Mouse (Mus musculus): ENCODE measurements at regions not wholly inside any gene's neighbourhood (a gene's known extent, or its start where the extent isn't known, plus 50 kb on each side); places are given as distances from the start of the nearest gene placed in this dataset.

DNA sequence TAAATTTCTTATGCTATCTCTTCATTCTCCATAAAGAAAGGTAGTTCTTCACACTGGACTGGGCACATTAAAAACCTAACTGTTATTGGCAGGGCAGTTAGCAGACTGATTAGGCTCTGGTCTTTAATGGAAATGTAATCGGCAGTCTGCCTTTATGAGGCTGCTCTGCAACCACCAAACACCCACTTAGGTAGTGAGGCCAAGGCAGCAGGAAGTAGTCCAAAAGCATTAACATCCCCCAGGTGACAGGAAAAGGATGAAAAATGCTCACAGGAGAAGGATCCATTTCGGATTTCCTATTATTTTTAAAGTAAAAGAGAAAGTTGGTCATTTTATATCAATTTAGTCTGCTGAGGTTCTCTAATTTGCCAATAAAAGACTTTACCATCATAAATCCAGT is 528.9 kb upstream of the Dppa4 start:
- Histone ChIP-seq H3K9ac (no peak overlapping the region), H3K9me3 (no peaks in the 10 kb centered on the region), H3K4me1 (replicated peaks) (no peaks in the 10 kb centered on the region), H3K36me3 (no peaks in the 10 kb centered on the region), H3K4me2 (no peak overlapping the region), H3K4me3 (no peak overlapping the region), H3K27me3 (no peaks in the 10 kb centered on the region), H3K27ac (replicated peaks) (no peak overlapping the region)
- 76% methylated on average over 2 of the region's 2 CpGs for WGBS
- no peak for ATAC-seq (ENCODE audit: low read depth)

- 76% methylated on average over 1 of the region's 1 CpGs for WGBS
- Histone ChIP-seq H3K36me3 (no peaks in the 10 kb centered on the region), H3K4me3 (no peak overlapping the region), H3K9me3 (no peaks in the 10 kb centered on the region), H3K4me1 (replicated peaks) (no peaks in the 10 kb centered on the region), H3K27me3 (no peaks in the 10 kb centered on the region), H3K9ac (no peak overlapping the region), H3K27ac (replicated peaks) (no peak overlapping the region), H3K4me2 (no peak overlapping the region)
- no peak for ATAC-seq (ENCODE audit: low read depth)
Observed at GRCm38 (mm10) chr16:47758296-47758695, 525.2 kb upstream of the Dppa4 start.

- 54% methylated on average over 3 of the region's 3 CpGs for WGBS
- no peaks in the 10 kb centered on the region for H3K36me3 ChIP-seq
- H3K4me3 ChIP-seq, result no peak overlapping the region
- no peak for ATAC-seq (ENCODE audit: low read depth)
- no peak overlapping the region for H3K4me2 ChIP-seq
- H3K4me1 ChIP-seq (replicated peaks), result no peaks in the 10 kb centered on the region
- no peak overlapping the region for H3K9ac ChIP-seq
- no peaks in the 10 kb centered on the region for H3K9me3 ChIP-seq
- no peak overlapping the region for H3K27ac ChIP-seq (replicated peaks)
- H3K27me3 ChIP-seq, result no peaks in the 10 kb centered on the region
Observed at GRCm38 (mm10) chr16:47765742-47766141, 517.8 kb upstream of the Dppa4 start.

GRCm38 (mm10) chr16:47788515-47788914 is 495.0 kb upstream of the Dppa4 start:
- H3K4me1 ChIP-seq (replicated peaks), result no peaks in the 10 kb centered on the region; the same call in 1 of the 2 replicates
- H3K4me3 ChIP-seq, result no peak overlapping the region
- no peak overlapping the region for H3K9ac ChIP-seq
- H3K9me3 ChIP-seq, result no peaks in the 10 kb centered on the region
- 63% methylated on average over 5 of the region's 5 CpGs for WGBS
- H3K27ac ChIP-seq (replicated peaks), result no peak overlapping the region
- no peak overlapping the region for H3K4me2 ChIP-seq
- no peak; the same call in 1 of the 2 replicates for ATAC-seq (ENCODE audit: low read depth)
- H3K27me3 ChIP-seq, result no peaks in the 10 kb centered on the region
- no peaks in the 10 kb centered on the region for H3K36me3 ChIP-seq

DNA sequence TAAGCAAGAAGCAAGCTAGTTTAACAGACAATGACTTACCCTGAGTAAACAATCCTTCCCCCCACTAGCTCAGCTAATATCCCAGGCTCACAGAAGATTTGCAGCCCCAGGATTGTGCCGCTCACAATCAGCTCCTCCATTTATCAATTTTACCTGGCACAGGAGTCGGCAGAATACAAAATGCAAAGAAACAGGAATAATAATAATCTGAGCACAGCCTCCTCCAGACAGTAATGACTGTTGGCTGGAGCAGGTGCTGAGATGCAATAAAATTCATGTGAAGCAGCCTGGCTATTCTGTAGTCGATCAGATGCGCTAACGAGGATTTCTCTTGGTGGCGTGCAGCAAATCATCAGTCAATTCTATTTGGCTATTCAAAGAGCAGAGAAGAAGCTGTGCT is 492.9 kb upstream of the Dppa4 start:
- Histone ChIP-seq H3K27me3 (no peaks in the 10 kb centered on the region), H3K36me3 (no peaks in the 10 kb centered on the region), H3K4me2 (0 out of 2 replicates have a peak overlapping the region, but pooled peaks have one; percentile 6), H3K9me3 (no peaks in the 10 kb centered on the region), H3K9ac (no peak overlapping the region), H3K4me3 (no peak overlapping the region), H3K4me1 (replicated peaks) (no peaks in the 10 kb centered on the region; the same call in 1 of the 2 replicates), H3K27ac (replicated peaks) (no peak overlapping the region; the same call in 1 of the 2 replicates)
- 47% methylated on average over 6 of the region's 6 CpGs for WGBS
- ATAC-seq (ENCODE audit: low read depth), result peak; percentile 47

DNA sequence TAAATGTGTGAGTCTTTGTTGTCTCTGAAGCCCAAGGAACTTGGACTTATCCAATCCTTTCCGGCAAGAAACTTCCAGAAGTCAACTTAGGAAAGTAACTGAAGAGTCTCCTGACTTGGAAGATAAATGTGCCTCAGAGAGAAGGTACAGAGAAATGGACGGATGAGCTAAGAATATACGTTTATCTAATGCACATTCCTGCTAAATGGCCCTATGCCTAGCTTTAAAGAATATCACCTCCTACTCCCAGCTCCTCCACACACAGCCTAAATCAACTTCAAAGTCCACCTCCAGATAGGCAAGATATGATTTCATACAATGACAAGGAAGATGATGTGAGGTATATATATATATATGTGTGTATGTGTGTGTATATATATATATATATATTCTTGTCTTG is 492.1 kb upstream of the Dppa4 start:
- H3K4me1 ChIP-seq (replicated peaks), result no peaks in the 10 kb centered on the region; the same call in 1 of the 2 replicates
- H3K9ac ChIP-seq, result no peak overlapping the region
- 89% methylated on average over 3 of the region's 3 CpGs for WGBS
- no peaks in the 10 kb centered on the region for H3K27me3 ChIP-seq
- no peak for ATAC-seq (ENCODE audit: low read depth)
- no peak overlapping the region for H3K4me3 ChIP-seq
- no peak overlapping the region for H3K27ac ChIP-seq (replicated peaks)
- no peak overlapping the region for H3K4me2 ChIP-seq
- no peaks in the 10 kb centered on the region for H3K9me3 ChIP-seq
- no peaks in the 10 kb centered on the region for H3K36me3 ChIP-seq

GRCm38 (mm10) chr16:47798838-47799237 is 484.7 kb upstream of the Dppa4 start:
- Histone ChIP-seq H3K9me3 (no peaks in the 10 kb centered on the region), H3K4me1 (replicated peaks) (no peaks in the 10 kb centered on the region), H3K36me3 (no peaks in the 10 kb centered on the region), H3K9ac (no peak overlapping the region), H3K4me3 (no peak overlapping the region), H3K27me3 (no peaks in the 10 kb centered on the region), H3K27ac (replicated peaks) (no peak overlapping the region), H3K4me2 (no peak overlapping the region)
- WGBS, result 87% methylated on average over 2 of the region's 2 CpGs
- ATAC-seq (ENCODE audit: low read depth), result no peak

DNA sequence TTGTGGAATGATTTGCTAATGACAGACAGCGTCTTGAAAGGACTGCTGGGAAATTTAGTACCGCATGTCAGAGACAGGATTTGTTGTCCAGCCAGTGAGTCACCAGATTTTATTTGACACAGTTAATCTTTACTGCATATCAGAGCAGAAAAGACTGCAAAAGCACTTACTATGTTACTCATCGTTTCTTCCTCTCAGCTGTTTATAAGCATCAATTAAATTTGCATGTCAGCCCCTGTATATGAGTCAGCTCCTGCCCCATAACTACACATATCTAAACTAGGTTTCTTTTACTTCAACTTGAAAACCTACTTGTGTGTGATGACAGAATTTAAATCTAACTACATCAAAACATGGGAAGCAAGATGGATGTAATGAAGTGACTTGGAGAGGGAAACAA is 440.4 kb upstream of the Dppa4 start:
- no peaks in the 10 kb centered on the region for H3K4me1 ChIP-seq (replicated peaks)
- no peak overlapping the region for H3K4me3 ChIP-seq
- H3K9me3 ChIP-seq, result no peaks in the 10 kb centered on the region
- 82% methylated on average over 3 of the region's 3 CpGs for WGBS
- no peak overlapping the region for H3K9ac ChIP-seq
- H3K4me2 ChIP-seq, result no peak overlapping the region
- no peak overlapping the region for H3K27ac ChIP-seq (replicated peaks)
- H3K36me3 ChIP-seq, result no peaks in the 10 kb centered on the region
- no peaks in the 10 kb centered on the region for H3K27me3 ChIP-seq
- ATAC-seq (ENCODE audit: low read depth), result no peak

- Histone ChIP-seq H3K4me3 (no peak overlapping the region), H3K4me2 (no peak overlapping the region), H3K4me1 (replicated peaks) (no peaks in the 10 kb centered on the region), H3K36me3 (no peaks in the 10 kb centered on the region), H3K27ac (replicated peaks) (no peak overlapping the region), H3K9me3 (no peaks in the 10 kb centered on the region), H3K27me3 (no peaks in the 10 kb centered on the region), H3K9ac (no peak overlapping the region)
- 77% methylated on average over 1 of the region's 1 CpGs for WGBS
- no peak for ATAC-seq (ENCODE audit: low read depth)
Observed at GRCm38 (mm10) chr16:47851631-47852030, 431.9 kb upstream of the Dppa4 start.

- WGBS, result 85% methylated on average over 3 of the region's 3 CpGs
- H3K27ac ChIP-seq (replicated peaks), result no peak overlapping the region
- no peak for ATAC-seq (ENCODE audit: low read depth)
- no peaks in the 10 kb centered on the region for H3K36me3 ChIP-seq
- no peak overlapping the region for H3K4me2 ChIP-seq
- no peak overlapping the region for H3K9ac ChIP-seq
- H3K4me3 ChIP-seq, result no peak overlapping the region
- no peaks in the 10 kb centered on the region for H3K27me3 ChIP-seq
- H3K9me3 ChIP-seq, result no peaks in the 10 kb centered on the region
- no peaks in the 10 kb centered on the region for H3K4me1 ChIP-seq (replicated peaks)
Observed at GRCm38 (mm10) chr16:47859840-47860239, 423.7 kb upstream of the Dppa4 start.

DNA sequence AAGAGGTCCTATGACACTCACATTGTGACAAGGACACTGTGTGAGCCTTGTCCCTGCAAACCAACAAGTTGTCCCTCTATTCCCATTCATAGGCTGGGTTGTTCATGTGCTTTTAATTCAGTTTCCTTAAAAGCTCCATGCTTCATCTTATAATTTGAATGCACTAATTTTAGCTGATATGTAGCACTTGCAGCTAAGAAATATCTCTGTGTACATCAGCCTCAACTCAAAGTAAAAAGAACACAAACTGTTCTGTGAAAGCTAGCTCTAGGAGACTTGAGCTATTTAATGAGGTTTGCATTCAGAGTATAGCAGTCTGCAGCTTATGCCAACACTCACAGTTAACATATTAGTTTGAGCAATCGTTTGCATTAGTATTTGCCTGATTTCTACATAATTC is 408.3 kb upstream of the Dppa4 start:
- Histone ChIP-seq H3K27ac (replicated peaks) (no peak overlapping the region), H3K36me3 (no peaks in the 10 kb centered on the region), H3K4me3 (no peak overlapping the region), H3K27me3 (no peaks in the 10 kb centered on the region), H3K9ac (no peak overlapping the region), H3K4me2 (no peak overlapping the region), H3K4me1 (replicated peaks) (no peaks in the 10 kb centered on the region), H3K9me3 (no peaks in the 10 kb centered on the region)
- ATAC-seq (ENCODE audit: low read depth), result no peak
- 89% methylated on average over 1 of the region's 1 CpGs for WGBS

- Histone ChIP-seq H3K27me3 (no peaks in the 10 kb centered on the region), H3K9me3 (no peaks in the 10 kb centered on the region), H3K4me2 (no peak overlapping the region), H3K4me1 (replicated peaks) (no peaks in the 10 kb centered on the region), H3K27ac (replicated peaks) (no peak overlapping the region), H3K9ac (no peak overlapping the region), H3K4me3 (no peak overlapping the region), H3K36me3 (no peaks in the 10 kb centered on the region)
- ATAC-seq (ENCODE audit: low read depth), result no peak
- 100% methylated on average over 1 of the region's 1 CpGs for WGBS
Observed at GRCm38 (mm10) chr16:47883476-47883875, 400.1 kb upstream of the Dppa4 start.

DNA sequence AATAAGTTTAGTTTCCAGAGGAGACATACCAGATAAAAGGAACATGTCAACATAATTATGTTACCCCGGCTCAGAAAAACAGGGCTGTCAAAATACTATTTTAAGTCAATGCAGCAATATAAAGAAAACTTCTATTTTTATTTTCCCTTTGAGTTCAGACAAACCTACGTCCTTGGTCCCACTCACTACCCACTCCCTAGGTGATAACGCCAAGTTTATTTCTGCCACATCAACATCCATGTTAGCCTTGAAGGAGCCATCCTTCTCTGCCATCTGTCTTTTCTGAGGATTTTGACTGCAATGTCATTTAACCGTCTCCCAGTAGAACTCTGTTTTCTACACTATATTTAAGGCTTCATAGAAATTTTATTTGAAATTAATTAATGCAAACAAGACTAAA is 396.5 kb upstream of the Dppa4 start:
- no peak overlapping the region for H3K4me3 ChIP-seq
- WGBS, result 95% methylated on average over 4 of the region's 4 CpGs
- no peak overlapping the region for H3K27ac ChIP-seq (replicated peaks)
- H3K4me2 ChIP-seq, result no peak overlapping the region
- H3K9me3 ChIP-seq, result no peaks in the 10 kb centered on the region
- no peak for ATAC-seq (ENCODE audit: low read depth)
- H3K27me3 ChIP-seq, result no peaks in the 10 kb centered on the region
- no peaks in the 10 kb centered on the region for H3K4me1 ChIP-seq (replicated peaks)
- no peaks in the 10 kb centered on the region for H3K36me3 ChIP-seq
- no peak overlapping the region for H3K9ac ChIP-seq

All from neural tube, embryonic 13.5 days (tissue).